Mouse (Mus musculus): ENCODE data around the gene Smco3.

DNA sequence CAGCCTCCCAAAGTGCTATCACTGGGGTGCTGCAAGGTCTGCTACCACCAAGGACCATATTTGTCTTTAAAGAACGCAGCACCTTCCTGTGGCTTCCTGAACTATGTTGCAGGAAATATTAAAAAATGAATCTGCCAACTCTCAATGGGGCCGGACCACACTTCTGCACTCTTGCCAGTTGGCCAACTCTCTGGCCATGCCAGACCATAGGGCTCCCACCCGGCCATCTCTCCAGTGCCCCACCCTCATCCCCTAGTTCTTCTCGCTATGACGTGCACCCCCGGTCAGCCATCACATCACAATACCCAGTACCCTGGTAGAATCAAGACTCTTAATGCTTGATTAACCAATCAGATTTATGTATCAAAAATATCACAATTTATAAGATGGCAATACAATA lies 48.7 kb upstream of the Smco3 start:
- TF ChIP-seq CTCF (IDR thresholded peaks at IDR 0.05; ENCODE audit: extremely low read depth, insufficient read depth, low read length), result no peak
- TF ChIP-seq POLR2A (IDR thresholded peaks at IDR 0.05; ENCODE audit: extremely low read depth, insufficient read depth, low read length), result no peak

Data from cortical plate, adult 2 months (tissue).